Mouse (Mus musculus) midbrain, embryonic 16.5 days (tissue): ENCODE results near the gene Unc13b. TPM values are rescaled to one million over a fixed set of nuclear protein-coding genes. Genes with fewer than 3 reads are reported as not detected.
A peak's percentile ranks its signal among the peaks of the same experiment; 100 is the strongest.

Experiments used
- ATAC-seq: fragments of 200-750 bp; cut with Nextera tagmentation; 2 replicates; pipeline ENCODE4 v1.8.0; 2017; ENCODE audit warnings: moderate TSS enrichment
- H3K27ac ChIP-seq: fragments of 300-500 bp; sonication (generic); 2 replicates; pipeline ENCODE4 v1.5.1; 2014; ENCODE audit warnings: mild to moderate bottlenecking, low read length, mixed read lengths
- H3K27me3 ChIP-seq: fragments of 300-500 bp; sonication (generic); 2 replicates; pipeline ENCODE4 v1.6.1; 2014; ENCODE audit warnings: low read depth, low read length, mixed read lengths; ENCODE audit not compliant: control insufficient read depth, insufficient read depth
- H3K36me3 ChIP-seq: fragments of 300-500 bp; sonication (generic); 2 replicates; pipeline ENCODE4 v1.6.1; 2014; ENCODE audit warnings: mild to moderate bottlenecking, low read length, moderate library complexity, mixed read lengths; ENCODE audit not compliant: control insufficient read depth, insufficient read depth
- H3K4me1 ChIP-seq: fragments of 300-500 bp; sonication (generic); 2 replicates; pipeline ENCODE4 v1.6.1; 2014; ENCODE audit warnings: mild to moderate bottlenecking, low read length, mixed read lengths; ENCODE audit not compliant: control insufficient read depth, insufficient read depth
- H3K4me2 ChIP-seq: fragments of 300-500 bp; sonication (generic); 2 replicates; pipeline ENCODE4 v1.6.1; 2014; ENCODE audit warnings: mild to moderate bottlenecking, low read length, mixed read lengths
- H3K4me3 ChIP-seq: fragments of 300-500 bp; sonication (generic); 2 replicates; pipeline ENCODE4 v1.5.1; 2014; ENCODE audit warnings: low read depth, mild to moderate bottlenecking, low read length, moderate library complexity, mixed read lengths
- H3K9ac ChIP-seq: fragments of 300-500 bp; sonication (generic); 2 replicates; pipeline ENCODE4 v1.6.1; 2014; ENCODE audit warnings: low read depth, low read length, mixed read lengths
- H3K9me3 ChIP-seq: fragments of 300-500 bp; sonication (generic); replicated peaks from 2 replicates; pipeline ENCODE4 v1.6.1; 2014; ENCODE audit warnings: mild to moderate bottlenecking, low read length, mixed read lengths; ENCODE audit not compliant: control insufficient read depth, poor library complexity, severe bottlenecking
- WGBS: fragments of 180-500 bp; shearing (Covaris S2); extraction: QIAGEN DNeasy Blood & Tissue Kit; methylation state at CpG from one replicate; pipeline ENCODE4 v1.1.7; 2014; 5-methylcytosine and 5-hydroxymethylcytosine counted together
- polyA plus RNA-seq: library from polyadenylated mRNA; unstranded; fragments of >200 nt; fragmentation: Nextera tagmentation; extraction: Ambion mirVana; gene quantifications from 2 replicates; pipeline ENCODE4 v1.2.1, GENCODE M21; 2015

The Unc13b gene
- polyA plus RNA-seq, 1 experiment from 2014 or later = 19.5 TPM

GRCm38 (mm10) chr4:43165403-43166005 lies 106.8 kb downstream of the Unc13b start:
- Histone ChIP-seq H3K27me3 (no peaks in the 10 kb centered on the region), H3K9ac (no peak overlapping the region), H3K9me3 (no peaks in the 10 kb centered on the region), H3K27ac (no peak overlapping the region), H3K4me2 (no peak overlapping the region), H3K36me3 (peaks cover 3% of the 10 kb centered on the region; the same call in 1 of the 2 replicates), H3K4me1 (no peaks in the 10 kb centered on the region), H3K4me3 (no peak overlapping the region)
- no peak for ATAC-seq
- WGBS = 91% methylated on average over 12 of the region's 12 CpGs

GRCm38 (mm10) chr4:43170028-43170427 lies 111.3 kb downstream of the Unc13b start:
- Histone ChIP-seq H3K4me3 (no peak overlapping the region), H3K4me1 (no peaks in the 10 kb centered on the region), H3K9me3 (no peaks in the 10 kb centered on the region), H3K36me3 (peaks cover 3% of the 10 kb centered on the region; the same call in 1 of the 2 replicates), H3K27me3 (no peaks in the 10 kb centered on the region), H3K4me2 (no peak overlapping the region), H3K27ac (no peak overlapping the region), H3K9ac (no peak overlapping the region)
- 92% methylated on average over 3 of the region's 3 CpGs for WGBS
- no peak for ATAC-seq

- H3K9ac ChIP-seq = no peak overlapping the region
- no peaks in the 10 kb centered on the region for H3K27me3 ChIP-seq
- ATAC-seq = no peak
- no peaks in the 10 kb centered on the region; the same call in 1 of the 2 replicates for H3K36me3 ChIP-seq
- no peaks in the 10 kb centered on the region for H3K9me3 ChIP-seq
- no peak overlapping the region for H3K4me3 ChIP-seq
- no peak overlapping the region for H3K4me2 ChIP-seq
- no peak overlapping the region for H3K27ac ChIP-seq
- WGBS = 88% methylated on average over 2 of the region's 2 CpGs
- no peaks in the 10 kb centered on the region for H3K4me1 ChIP-seq
These were observed 118.4 kb downstream of the Unc13b start for GRCm38 (mm10) chr4:43177126-43177525.

- Histone ChIP-seq H3K36me3 (no peaks in the 10 kb centered on the region; the same call in 1 of the 2 replicates), H3K27ac (no peak overlapping the region), H3K27me3 (no peaks in the 10 kb centered on the region), H3K9me3 (no peaks in the 10 kb centered on the region), H3K4me1 (no peaks in the 10 kb centered on the region), H3K4me2 (no peak overlapping the region), H3K9ac (no peak overlapping the region), H3K4me3 (no peak overlapping the region)
- 93% methylated on average over 8 of the region's 8 CpGs for WGBS
- no peak for ATAC-seq
These were observed 123.9 kb downstream of the Unc13b start for GRCm38 (mm10) chr4:43182474-43183168.

- Histone ChIP-seq H3K27me3 (no peaks in the 10 kb centered on the region), H3K36me3 (no peaks in the 10 kb centered on the region), H3K9ac (no peak overlapping the region), H3K9me3 (no peaks in the 10 kb centered on the region), H3K4me2 (no peak overlapping the region), H3K4me3 (no peak overlapping the region), H3K4me1 (no peaks in the 10 kb centered on the region), H3K27ac (no peak overlapping the region)
- WGBS = 44% methylated on average over 2 of the region's 2 CpGs
- ATAC-seq = no peak
These were observed 128.7 kb downstream of the Unc13b start for GRCm38 (mm10) chr4:43187439-43187838.

- H3K9ac ChIP-seq = no peak overlapping the region
- H3K27ac ChIP-seq = no peak overlapping the region
- no peak for ATAC-seq
- H3K36me3 ChIP-seq = no peaks in the 10 kb centered on the region
- H3K9me3 ChIP-seq = no peaks in the 10 kb centered on the region
- H3K4me2 ChIP-seq = no peak overlapping the region
- H3K4me1 ChIP-seq = no peaks in the 10 kb centered on the region
- H3K27me3 ChIP-seq = no peaks in the 10 kb centered on the region
- WGBS = 97% methylated on average over 5 of the region's 5 CpGs
- no peak overlapping the region for H3K4me3 ChIP-seq
These were observed 130.6 kb downstream of the Unc13b start for GRCm38 (mm10) chr4:43189381-43189780.

GRCm38 (mm10) chr4:43204946-43205345 lies 146.2 kb downstream of the Unc13b start:
- WGBS = 93% methylated on average over 2 of the region's 2 CpGs
- ATAC-seq = no peak
- no peak overlapping the region for H3K27ac ChIP-seq
- no peak overlapping the region for H3K4me3 ChIP-seq
- H3K36me3 ChIP-seq = no peaks in the 10 kb centered on the region
- no peaks in the 10 kb centered on the region for H3K27me3 ChIP-seq
- peaks cover 12% of the 10 kb centered on the region for H3K4me1 ChIP-seq
- no peak overlapping the region for H3K4me2 ChIP-seq
- H3K9ac ChIP-seq = no peak overlapping the region
- H3K9me3 ChIP-seq = 0 out of 2 replicates have a peak, but pooled peaks cover 3% of the 10 kb centered on the region

- no peaks in the 10 kb centered on the region for H3K27me3 ChIP-seq
- ATAC-seq = no peak
- no peak overlapping the region for H3K27ac ChIP-seq
- peaks cover 14% of the 10 kb centered on the region for H3K4me1 ChIP-seq
- H3K9ac ChIP-seq = no peak overlapping the region
- H3K9me3 ChIP-seq = 0 out of 2 replicates have a peak, but pooled peaks cover 3% of the 10 kb centered on the region
- 39% methylated on average over 4 of the region's 4 CpGs for WGBS
- H3K4me2 ChIP-seq = no peak overlapping the region
- no peak overlapping the region for H3K4me3 ChIP-seq
- no peaks in the 10 kb centered on the region for H3K36me3 ChIP-seq
These were observed 146.8 kb downstream of the Unc13b start for GRCm38 (mm10) chr4:43205571-43205970.

GRCm38 (mm10) chr4:43206989-43207388 lies 148.2 kb downstream of the Unc13b start:
- Histone ChIP-seq H3K4me2 (no peak overlapping the region), H3K9ac (no peak overlapping the region), H3K4me3 (no peak overlapping the region), H3K36me3 (no peaks in the 10 kb centered on the region), H3K27me3 (no peaks in the 10 kb centered on the region), H3K9me3 (no peaks in the 10 kb centered on the region), H3K4me1 (peaks cover 14% of the 10 kb centered on the region), H3K27ac (peak overlapping the region; percentile 70)
- peak; percentile 55; the same call in 1 of the 2 replicates for ATAC-seq
- 43% methylated on average over 5 of the region's 5 CpGs for WGBS
